Mouse (Mus musculus) spleen, adult 2 months (tissue): ENCODE measurements around the gene Tmem131.

Source experiments
- CTCF ChIP-seq: fragments of 200-500 bp; IDR thresholded peaks from 2 replicates; pipeline ENCODE4 v1.5.1; 2011; ENCODE audit warnings: mild to moderate bottlenecking, inconsistent platforms; ENCODE audit not compliant: insufficient read depth, insufficient read length, insufficient replicate concordance; ENCODE audit errors: extremely low read depth
- POLR2A ChIP-seq: fragments of 200-500 bp; IDR thresholded peaks from 2 replicates; pipeline ENCODE4 v1.6.1; 2011; ENCODE audit warnings: low read depth, low read length, inconsistent platforms

GRCm38 (mm10) chr1:36914455-36915199 lies 28.8 kb downstream of the Tmem131 start:
- TF ChIP-seq POLR2A (no peak), CTCF (no peak)
